Mouse (Mus musculus) mesoderm, embryonic 11.5 days (tissue): ENCODE data around the gene Uhmk1.

Experiments used
- DNase-seq: peaks from one replicate; pipeline ENCODE4 v3.0.0-alpha.2; 2012; ENCODE audit warnings: low read depth, low spot score

Gene Uhmk1

DNA sequence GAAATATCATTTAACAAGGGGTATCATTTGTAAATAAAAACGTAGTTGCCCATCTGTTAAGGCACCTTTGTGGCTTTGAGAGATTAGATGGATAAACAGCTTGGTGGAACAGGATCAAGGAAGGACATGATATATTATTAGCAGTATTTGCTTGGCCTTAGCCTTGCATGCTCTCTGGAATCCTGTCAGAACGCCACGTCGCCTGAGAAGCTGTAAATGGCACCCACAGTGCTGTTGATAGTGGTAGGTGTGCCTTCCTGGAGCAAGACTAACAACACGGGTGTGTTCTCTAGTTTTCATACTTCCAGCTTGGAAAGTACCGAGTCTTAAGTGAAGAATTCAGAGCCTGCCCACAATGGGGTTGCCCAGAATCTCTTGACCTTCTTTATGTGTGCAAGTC lies 39.3 kb downstream of the Uhmk1 start:
- DNase-seq: no peak

DNA sequence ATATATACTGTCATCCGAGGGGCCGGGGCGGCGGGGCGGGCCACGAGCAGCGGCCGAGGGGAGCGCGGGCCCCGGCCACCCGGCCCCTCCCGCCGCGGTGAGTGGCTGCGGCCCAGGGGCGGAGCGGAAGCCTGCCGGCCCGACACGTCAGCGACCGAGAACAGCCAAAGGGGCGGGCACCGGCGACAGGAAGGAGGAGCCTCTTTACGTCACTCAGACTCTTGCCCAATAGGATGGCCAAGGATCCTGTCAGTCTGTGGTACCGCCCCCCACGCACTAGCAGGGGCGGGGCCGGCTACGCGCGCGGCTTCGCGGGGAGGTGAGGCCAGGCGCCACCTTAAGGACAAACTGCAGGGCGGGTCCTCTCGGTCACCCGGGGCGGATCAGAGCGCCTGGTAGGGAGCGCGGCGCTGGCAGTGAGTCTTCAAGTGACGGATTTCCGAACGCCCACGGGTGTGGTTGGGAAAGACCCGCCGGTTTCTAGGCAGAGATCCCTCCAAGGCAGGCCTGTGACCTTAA lies 40.3 kb downstream of the Uhmk1 start, which contains the start of gene Uap1:
Uap1 (minus strand) TSS at position 144 of the 519 bp plus-strand sequence.
- peak; percentile 96 for DNase-seq

DNA sequence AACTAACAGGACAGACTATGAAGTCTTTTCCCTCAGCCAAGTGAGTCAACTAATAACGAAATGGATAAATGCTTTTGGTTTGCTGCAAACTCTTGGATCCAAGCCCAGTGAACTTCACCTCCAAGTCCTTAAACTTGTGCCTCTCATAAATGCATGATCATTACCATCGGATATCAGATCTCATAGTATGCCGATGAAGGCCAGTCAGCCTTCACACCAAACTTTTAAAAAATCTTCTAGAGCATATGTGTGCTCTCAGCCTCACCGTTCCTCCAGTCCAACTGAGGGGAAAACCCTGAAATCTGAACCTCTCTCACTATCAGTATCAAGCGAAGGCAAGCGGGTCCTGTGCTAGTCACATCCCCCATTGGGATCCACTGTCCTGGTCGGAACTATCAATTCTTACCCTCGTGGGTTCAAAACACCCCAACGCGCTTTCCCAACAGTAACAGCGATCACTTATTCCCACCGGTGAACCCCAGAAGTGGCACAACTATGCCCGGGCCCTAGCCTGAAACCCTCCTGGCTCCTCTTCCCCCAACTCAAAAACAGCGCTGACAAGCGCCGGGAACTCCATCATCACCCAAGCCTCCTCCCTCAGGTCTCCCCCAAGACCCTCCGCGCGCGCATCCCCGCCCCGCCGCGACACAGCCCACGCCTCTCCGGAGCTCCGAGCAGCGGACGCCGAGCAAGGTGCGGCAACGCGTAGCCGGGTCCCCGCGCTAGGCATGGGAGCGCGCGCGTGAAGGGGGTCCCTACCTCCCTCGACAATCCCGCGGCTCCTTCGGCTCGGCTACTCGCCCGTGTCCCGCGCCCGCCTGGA lies 41.0 kb downstream of the Uhmk1 start:
- peak; percentile 35 for DNase-seq

DNA sequence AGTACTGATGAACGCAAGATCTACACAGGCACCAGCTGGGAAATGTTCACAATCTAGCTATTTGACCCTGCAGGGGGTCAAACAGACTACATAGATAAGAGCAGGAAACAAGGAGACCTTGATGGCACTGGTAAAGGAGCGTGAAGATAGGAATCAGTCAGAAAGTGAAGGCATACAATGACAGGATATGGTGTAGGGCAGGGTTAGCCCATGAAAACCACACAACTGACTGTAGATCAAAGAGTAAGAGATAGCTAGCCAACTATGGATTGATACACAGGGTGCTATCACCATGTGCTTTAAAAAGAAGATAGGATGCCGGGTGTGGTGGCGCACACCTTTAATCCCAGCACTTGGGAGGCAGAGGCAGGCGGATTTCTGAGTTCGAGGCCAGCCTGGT lies 47.4 kb downstream of the Uhmk1 start:
- DNase-seq: no peak

DNA sequence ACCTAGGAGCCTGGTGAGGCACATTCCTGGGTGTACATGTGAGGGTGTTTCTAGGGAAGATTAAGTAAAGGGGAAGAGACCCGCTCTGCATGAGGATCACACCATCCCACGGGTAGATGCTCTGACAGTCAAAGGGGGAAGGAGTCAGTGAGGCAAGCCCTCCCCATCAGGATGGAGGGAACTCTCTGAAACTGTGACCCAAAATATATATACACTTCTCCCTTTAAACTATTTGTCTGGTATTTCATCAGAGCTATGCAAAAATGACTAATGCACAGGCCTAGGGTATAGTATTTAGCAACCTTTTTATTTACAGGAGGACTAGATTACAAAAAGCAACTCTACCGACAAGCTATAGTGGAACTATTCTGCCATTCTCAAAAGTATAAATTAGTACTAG lies 50.3 kb downstream of the Uhmk1 start:
- DNase-seq: no peak

DNA sequence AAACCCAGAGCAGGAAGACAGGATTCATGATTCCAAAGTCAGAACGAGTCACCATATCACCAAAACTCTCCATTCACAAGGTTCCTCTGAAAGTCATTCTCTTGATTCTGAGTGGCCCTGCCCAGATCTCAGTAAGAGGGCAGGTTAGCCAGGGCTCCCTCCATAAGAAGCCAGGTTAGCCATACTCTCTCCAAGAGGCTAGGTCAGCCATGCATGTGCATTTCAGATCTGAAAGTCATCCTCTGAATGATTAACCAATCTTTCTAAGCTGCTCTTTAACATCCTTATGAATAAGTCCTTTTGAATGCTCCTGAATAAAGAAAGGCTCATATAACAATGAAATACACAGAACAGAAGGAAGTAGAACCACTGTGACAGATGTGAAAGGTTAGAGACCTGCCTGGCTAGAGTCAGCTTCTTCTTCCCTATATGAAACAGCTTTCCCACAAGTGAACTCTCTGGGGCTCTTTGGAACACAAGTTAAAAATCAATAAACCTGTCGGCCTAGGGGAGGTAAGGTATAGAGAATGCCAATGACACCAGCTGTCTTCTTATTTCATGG lies 51.1 kb downstream of the Uhmk1 start:
- DNase-seq: no peak

DNA sequence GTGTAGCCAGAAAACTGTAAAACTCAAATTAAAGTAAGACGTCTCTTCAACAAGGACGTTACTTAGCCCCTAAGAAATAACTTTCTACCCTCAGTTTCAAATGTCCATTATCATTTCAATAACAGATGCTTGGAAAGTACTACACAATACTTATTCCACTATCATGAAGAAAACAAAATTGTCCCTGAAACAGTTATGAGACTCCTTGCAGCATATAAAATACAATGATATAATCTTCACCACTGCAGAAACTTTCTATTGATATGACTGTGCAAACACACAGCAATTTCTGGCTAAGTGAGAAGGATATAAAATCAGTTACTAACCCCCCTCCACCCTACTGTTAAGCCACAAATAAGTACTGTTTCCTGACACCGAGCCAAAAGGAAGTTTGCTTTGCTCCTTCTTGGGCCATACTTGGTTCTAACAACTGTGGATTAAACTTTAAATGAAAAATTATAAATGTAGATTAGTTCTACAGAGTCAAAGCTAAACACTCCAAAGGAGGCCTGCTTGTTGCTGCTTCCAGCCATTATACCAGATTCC lies 51.7 kb downstream of the Uhmk1 start:
- no peak for DNase-seq

DNA sequence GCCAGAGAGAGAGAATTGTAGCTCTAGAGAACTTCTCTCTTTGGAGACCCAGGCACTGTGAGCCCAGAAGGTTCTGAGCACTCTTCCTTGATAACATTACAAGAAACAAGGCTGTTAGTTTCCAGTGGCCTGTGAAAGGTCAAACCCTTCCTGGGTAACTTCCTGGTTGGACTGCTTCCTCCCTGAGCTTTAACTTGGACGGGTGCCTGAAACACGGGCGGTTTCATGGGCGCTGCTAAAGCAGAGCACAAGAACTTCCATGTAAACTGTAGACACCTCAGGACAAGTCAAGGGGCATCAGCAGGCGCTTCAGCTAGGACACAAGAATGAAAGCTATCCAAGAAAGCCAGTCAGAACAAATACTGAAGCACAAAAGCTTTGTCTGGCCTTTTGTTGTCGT lies 53.3 kb downstream of the Uhmk1 start:
- DNase-seq: no peak

DNA sequence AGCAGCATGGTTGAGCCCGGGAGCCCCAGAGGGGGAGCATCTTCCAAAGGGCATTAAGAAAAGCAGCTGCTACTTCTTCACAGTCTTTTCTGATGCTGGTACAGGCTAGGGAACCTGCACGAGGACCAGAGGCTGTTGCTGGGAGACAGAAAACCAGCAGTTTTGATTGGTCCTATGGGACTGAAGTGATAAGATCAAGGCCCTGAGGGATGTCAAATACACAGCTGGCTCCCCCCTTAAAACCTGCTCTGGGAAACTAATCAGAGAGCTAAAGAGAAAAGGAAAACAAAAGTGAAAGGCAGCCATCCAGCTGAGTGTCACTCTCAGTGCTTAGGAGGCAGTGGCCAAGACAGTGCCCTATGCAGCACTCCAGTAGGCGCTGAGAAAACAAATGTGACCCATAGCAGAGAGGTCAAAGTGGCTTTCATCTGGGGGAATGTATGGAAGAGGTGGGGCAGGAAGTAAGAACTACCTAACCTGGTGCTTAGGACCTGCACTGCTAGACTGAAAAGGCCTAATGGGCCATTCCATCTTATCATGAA lies 54.7 kb downstream of the Uhmk1 start:
- DNase-seq: peak; percentile 6

DNA sequence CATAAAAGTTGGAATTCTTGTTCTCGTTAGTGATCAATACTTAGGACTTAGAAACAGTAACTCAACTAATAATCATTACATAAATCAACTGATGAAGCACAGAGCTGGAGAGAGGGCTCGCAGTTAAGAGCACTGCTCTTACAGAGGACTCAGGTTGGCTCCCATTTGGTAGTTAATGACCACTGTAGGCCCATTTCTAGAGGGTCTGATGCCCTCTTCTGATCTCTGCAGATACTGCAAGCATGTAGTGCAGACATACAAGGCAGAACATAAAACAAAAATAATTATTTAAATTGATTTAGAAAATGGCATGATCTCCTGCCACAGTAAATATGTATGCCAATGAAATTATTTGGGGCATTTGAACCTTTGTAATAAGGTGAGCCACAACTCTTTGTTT lies 55.5 kb downstream of the Uhmk1 start:
- no peak for DNase-seq

DNA sequence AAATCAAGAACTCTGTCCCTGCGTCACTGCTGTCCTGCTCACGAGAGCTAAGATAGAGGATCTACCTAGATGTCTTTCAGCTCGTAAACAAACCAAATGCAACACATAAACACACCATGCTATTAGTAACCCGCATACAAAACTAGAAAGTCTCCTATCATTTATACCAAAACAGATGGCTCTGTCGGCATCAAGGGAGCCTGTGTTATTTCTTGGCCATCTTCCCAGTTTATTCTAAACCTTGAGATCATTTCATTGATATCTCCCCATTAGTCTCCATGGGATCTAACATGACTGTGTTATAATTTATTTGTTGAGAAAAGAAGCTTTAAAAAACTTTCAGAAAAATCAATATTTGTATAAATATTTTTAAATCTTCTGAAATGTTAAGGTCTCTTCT lies 59.4 kb downstream of the Uhmk1 start:
- DNase-seq: no peak

DNA sequence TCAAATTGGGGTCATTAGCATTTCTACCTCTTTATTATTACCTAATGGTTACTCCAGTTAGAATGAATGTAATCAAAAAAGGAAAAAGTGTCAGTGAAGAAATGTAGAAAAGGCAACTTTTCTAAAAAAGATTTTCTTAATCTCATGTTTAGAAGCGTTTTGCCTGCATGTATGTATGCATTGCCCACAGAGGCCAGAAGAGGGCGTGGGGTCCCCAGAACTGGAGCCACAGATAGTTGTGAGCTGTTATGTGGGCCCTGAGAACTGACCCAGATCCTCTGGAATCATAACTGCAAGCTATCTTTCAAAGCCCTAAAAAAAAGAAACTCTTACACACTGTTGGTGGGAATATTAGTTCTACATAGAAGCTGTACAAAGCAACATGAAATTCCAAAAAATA lies 59.9 kb downstream of the Uhmk1 start:
- no peak for DNase-seq

DNA sequence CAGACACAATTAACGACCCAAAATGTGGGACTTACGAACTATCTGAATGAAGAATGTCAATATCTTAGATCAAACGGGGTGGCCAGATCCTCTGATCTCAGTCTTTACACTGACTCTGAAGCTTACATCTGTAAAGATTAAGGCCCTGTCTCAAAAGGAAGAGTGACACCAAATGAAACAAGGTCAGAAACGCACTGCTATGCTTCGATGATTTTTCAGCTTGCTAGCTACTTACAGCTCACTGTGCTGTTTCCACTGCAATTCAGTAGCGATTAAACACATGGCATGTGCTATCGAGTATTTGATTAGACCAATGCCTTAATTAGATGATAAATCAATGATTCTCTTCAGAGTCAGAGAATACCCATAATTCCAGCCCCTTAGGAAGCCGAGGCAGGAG lies 61.2 kb downstream of the Uhmk1 start:
- no peak for DNase-seq

DNA sequence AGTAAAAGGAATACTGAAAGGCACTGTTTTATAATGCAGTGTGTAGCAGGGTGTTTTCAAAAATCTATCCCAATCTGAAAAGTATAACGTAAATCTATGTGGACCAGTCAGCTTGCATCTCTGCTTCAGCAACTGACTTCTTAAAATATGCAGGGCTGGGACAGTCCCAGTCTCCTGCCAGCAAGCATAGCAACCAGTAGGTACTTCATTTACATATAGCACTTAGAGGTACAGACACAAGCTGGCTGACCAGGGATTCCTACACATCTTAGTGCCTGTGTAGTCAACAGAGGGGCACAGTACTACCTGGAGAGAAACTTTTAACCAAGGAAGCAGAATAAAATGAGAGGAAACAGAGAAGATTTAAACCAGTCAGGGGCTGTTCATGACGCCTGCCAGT lies 62.6 kb downstream of the Uhmk1 start:
- DNase-seq: no peak

DNA sequence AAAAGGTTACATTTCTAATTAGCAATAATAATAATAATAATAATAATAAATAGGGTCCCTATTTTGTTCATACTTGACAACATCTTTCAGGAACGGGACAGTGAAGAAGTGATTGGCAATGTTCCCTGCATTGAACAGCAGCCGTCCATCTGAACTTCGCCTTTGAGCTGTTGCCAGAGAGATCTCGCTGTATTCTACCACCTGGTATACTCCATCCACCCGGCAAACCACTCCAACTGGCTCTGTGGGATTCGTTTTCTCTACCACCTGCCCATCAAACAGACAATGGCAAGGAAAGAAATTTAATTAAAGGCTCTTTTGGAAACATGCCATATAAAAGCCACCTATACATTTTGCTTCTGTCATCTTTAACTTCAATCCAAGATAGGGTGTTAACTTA lies 64.3 kb downstream of the Uhmk1 start:
- DNase-seq: no peak

DNA sequence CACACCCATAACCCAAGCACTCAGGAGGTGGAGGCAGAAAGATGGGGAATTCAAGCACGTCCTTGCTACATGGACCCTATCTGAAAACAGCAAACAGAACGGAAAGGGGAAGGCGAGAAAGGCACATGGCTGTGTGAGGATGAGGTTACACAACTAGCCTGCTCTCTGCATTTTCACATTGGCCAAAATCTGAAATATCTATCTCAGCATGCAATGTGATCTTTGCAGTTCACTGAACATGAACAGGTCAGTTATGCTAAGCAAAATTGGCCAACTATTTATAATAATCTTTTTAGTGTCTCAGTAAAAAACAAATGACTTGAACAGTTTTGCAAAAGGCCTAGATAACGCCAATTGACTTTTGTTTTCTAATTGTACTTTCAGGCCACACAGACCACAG lies 65.4 kb downstream of the Uhmk1 start:
- no peak for DNase-seq

DNA sequence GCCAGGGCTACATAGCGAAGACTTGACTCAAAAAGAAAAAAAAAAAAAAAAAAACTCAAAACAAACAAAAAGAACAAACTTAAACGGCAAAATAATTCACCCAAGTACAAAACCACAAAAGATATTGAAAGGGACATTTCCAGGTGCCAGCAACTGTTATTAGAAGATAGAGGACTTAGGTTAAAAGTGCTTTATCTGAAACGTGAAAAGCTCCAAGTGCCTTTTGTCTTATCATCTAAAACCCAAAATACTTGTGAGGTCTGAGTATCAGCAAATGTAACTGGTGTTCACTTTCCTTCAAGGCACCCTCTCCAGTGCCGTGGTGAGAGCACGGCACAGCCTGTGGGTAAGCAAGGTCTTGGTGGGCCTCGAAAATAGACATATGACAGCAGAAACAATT lies 66.7 kb downstream of the Uhmk1 start:
- DNase-seq: no peak

DNA sequence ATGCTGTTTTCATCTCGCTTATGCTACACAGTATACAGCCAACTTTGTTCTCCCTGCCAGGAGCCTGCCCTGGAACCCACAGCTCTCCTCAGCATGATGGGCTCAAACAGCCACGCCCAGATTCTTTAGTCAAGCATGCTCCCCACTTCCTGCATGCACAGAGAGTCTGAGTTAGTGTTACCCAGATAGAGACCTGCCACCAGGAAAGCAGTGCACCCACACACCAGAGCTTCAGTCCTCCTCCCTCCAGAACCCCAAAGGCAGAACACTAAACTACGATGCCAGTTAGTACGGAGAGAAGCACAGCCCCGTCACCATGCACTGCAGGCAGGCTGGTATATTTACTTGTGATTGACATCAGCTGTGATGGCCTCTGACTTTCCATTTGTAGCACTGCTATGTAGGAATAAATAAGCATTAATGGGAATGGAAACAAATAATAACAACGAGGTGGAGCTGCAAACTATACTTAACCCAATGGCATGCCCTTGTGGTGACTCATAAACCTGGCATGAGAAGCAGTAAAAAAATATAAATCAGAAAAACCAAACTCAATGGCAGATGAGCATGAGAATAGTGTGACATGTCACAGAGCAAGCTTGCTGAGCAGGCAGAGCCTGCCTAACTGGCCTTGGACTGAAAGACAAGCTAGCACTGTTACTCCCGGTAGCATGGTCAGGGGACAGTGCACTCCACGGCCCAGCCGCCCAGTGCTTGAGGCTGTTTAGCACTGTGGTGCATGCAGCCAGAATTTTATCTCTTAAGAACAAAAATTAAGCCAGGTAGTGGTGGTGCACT lies 67.3 kb downstream of the Uhmk1 start:
- no peak for DNase-seq

DNA sequence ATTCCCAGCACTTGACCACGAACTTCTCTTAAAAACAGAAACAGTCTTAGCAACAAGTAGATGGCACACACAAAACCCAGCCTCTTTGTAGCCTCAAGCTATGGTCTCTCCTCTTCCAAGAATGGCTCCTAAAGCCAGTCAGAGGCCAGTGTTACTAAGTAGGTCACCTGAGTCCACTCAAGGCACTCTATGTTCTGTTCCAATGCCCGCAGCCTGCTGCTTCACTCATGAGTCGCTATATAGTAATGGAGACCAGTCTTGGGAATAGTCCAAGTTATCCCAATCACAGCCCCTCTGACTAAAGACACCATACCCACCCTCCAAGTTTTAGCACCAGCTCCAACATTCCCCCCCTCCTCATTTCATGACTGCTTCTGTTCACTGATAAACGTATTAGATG lies 69.6 kb downstream of the Uhmk1 start:
- no peak for DNase-seq
